17 mouse cellular contexts compared by ENCODE assay signal in genomic region chr1:10919958-10920357, GRCm38 (mm10).
"Had no signal": no experiment of that assay in that cellular context is flagged by ENCODE, and none has a peak within 500 bp of the region (broad histone marks: within the 10 kb centered on the region; RNA-seq: fewer than 3 reads in every experiment).

No protein-coding gene starts in this region.

- H3K4me2 ChIP-seq: lung, embryonic 14.5 days; neural tube, embryonic 13.5 days; neural tube, embryonic 15.5 days had no signal

- H3K9me3 ChIP-seq: midbrain, embryonic 10.5 days; neural tube, embryonic 13.5 days; neural tube, embryonic 15.5 days had no signal

- H3K9ac ChIP-seq: lung, embryonic 14.5 days; neural tube, embryonic 13.5 days; neural tube, embryonic 15.5 days had no signal

- H3K27me3 ChIP-seq: neural tube, embryonic 13.5 days; neural tube, embryonic 15.5 days had no signal

- H3K4me1 ChIP-seq: midbrain, embryonic 10.5 days; neural tube, embryonic 13.5 days; neural tube, embryonic 15.5 days had no signal

- H3K27ac ChIP-seq: midbrain, embryonic 10.5 days; neural tube, embryonic 13.5 days; neural tube, embryonic 15.5 days had no signal

- H3K4me3 ChIP-seq: midbrain, embryonic 10.5 days; myocyte; neural tube, embryonic 13.5 days; neural tube, embryonic 15.5 days had no signal

- H3K36me3 ChIP-seq: midbrain, embryonic 10.5 days; neural tube, embryonic 13.5 days; neural tube, embryonic 15.5 days had no signal

- DNase-seq: lung, adult 18-20 months; lung, embryonic 14.5 days; lung, postnatal 10 days; lung, postnatal 4 days; midbrain, embryonic 14.5 days; retina, postnatal 1 day; right cerebral cortex, adult 18-20 months; right cerebral cortex, postnatal 25 days; right cerebral cortex, postnatal 4 days; spleen, adult 18-20 months; thymus, adult 18-20 months; thymus, postnatal 14 days; thymus, postnatal 36 days had no signal
